Mouse (Mus musculus) T-cell, adult 2 months (primary cell): ENCODE results near the gene Taf6l.
"Not testable (repeated sequence)": the region's sequence is repeated elsewhere in the genome, so short reads cannot be mapped to it uniquely, and the experiment has no call there.

ENCODE experiments used
- DNase-seq: peaks from one replicate; pipeline ENCODE4 v3.0.0; 2022; ENCODE audit warnings: low spot score

Gene Taf6l

DNA sequence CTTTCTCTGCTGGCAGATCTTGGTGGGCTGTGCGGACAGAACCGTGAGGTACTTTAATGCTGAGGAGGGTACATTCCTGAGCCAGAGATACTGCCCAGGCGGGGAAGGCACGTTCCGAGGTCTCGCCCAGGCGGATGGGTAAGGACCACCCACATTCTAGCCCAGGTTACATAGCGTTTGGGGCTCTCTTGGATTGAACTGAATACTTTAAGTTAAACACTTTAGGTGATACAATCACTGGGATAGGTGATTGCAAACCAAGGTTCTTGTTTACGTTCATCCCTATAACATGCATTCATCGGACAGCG is 50.1 kb downstream of the Taf6l start:
- DNase-seq = no peak

DNA sequence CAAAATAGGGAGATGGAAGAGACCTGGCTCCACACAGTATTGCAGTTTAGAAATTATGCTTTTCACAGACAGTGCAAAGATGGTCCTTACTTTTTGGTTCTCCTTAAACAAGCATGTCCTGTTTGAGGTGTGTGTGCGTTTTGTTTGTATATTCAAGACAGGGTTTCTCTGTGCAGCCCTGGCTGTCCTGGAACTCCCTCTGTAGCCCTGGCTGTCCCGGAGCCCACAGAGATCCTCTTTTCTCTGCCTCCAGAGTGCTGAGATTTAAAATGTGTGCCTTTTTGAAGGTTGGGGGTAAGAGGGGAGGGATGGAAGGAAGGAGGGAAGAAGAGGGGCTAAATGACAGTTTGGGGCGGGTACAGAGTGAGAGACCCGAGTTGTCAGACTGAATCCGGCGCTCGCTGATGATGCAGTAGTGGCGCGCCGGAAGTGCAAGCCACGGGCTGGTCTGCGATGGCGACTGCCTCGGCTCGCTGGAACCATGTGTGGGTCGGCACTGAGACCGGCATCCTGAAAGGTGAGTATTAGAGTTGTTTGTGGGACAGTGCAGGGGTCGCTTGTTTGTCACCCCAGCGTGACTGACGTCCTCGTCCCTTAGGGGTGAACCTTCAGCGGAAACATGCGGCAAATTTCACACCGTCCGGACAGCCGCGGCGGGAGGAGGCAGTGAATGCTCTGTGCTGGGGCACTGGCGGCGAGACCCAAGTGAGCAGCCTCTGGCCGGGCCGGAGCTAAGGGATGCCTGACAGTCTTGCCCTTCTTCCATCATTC is 50.6 kb downstream of the Taf6l start, which contains the start of gene Wdr74:
Gene Wdr74 (plus strand): TSS at position 439 of the 771 bp plus-strand sequence.
- DNase-seq = peak; percentile 89

GRCm38 (mm10) chr19:8734334-8734733 is 51.9 kb downstream of the Taf6l start:
- no peak for DNase-seq

DNA sequence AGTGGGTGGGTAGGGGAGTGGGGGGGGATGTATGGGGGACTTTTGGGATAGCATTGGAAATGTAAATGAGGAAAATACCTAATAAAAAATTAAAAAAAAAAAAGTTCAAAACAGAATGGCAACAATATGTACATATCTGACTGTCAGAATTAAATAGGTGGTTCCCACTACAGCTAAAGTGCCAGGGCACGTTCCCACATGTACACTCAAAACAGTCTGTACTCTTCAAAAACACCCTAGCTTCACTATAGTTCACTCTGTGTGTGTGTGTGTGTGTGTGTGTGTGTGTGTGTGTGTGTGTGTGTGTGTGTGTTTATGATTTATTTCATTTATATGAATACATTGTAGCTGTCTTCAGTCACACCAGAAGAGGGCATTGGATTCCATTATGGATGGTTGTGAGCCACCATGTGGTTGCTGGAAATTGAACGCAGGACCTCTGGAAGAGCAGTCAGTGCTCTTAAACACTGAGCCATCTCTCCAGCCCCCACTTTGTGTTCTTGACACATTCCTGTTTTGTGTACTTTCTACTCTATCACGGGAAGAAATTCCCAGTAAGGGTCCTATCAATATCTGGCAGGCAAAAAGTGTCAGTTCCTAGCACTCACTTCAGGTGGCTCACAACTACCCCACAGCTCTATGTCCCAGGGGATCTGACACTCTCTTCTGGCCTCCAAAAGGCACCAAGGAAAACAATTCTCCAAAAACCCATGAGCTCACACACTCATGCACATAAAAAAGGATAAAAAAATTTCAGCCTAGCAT is 57.7 kb downstream of the Taf6l start:
- not testable (repeated sequence) for DNase-seq

- DNase-seq = no peak
These were observed 58.6 kb downstream of the Taf6l start for GRCm38 (mm10) chr19:8727495-8728114.

DNA sequence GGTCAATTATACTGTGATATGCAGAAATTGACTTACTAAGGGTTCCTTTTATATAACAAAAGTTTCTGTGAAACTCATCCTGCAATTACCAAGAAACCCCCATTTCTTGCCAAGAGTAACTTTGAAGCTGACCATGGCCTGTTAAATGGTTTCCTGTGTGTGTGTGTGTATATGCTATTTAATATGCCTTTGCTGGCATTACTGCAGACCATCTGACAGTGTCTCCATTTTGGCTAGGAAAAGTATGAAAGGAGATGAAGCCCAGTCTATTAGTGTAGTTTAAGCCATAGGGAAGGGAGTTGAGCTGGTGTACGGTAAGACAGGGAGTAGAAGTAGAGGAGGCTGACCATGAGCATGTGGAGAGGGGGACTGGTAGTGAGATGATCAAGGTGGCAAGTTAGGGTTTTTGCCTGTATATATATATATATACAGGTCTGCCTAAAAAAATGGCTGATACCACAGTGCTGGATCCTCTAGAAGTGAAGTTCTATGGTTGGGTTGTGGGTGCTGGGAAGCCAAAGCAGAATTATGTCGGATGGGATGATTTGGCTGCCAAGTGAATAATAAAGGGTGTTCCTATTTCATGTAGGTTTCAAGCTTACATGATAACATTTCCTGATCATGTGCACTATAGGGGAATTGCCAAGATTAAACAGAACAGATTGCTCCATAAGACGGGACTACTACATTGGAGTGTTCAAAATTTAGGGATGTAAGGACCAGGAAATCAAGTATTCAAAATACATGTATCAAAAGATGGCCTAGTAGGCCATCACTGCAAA is 59.4 kb downstream of the Taf6l start:
- DNase-seq = no peak

GRCm38 (mm10) chr19:8725081-8725613 is 61.1 kb downstream of the Taf6l start:
- no peak for DNase-seq
